Mouse (Mus musculus) myocyte (in vitro differentiated cells): ENCODE measurements around the gene Lipo4.

Source experiments
- E2F4 ChIP-seq: IDR thresholded peaks from one replicate; pipeline ENCODE4 v1.6.1; 2011; ENCODE audit warnings: mild to moderate bottlenecking, control low read depth, moderate library complexity; ENCODE audit not compliant: insufficient read depth
- MAX ChIP-seq: IDR thresholded peaks from one replicate; pipeline ENCODE4 v1.6.1; 2011; ENCODE audit warnings: low read depth, mild to moderate bottlenecking, control low read depth
- MYOD1 ChIP-seq, 3 experiments: IDR thresholded peaks; one replicate each; pipeline ENCODE4 v1.6.1; 2011; ENCODE audit warnings: control low read depth in 2 of 3, low read depth in 2 of 3, mild to moderate bottlenecking in 2 of 3, moderate library complexity in 1 of 3; ENCODE audit not compliant: insufficient read length in 2 of 3, control insufficient read depth in 1 of 3

DNA sequence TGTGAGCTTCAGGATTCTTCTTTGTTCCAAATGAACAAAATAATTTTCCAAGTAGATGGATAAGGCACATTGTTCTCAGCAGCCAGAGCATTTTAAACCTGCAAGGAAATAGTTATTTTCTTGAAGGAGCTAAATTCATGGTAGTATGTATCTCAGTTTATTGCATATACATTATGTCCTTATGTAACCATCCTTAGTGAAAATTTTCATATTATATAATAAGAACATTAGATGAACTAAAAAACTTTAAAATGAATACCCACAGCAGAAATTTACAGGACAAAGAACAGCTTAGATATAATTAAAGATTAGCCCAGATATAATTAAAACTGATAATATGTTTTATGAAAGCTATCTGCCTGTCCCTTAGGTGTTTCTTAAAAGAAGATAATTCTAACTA lies at the start of gene Lipo4:
- TF ChIP-seq E2F4 (no peak), MYOD1 (IDR thresholded peaks at IDR 0.05; ENCODE audit: control insufficient read depth in 1 of 3, insufficient read length in 2 of 3, low read depth in 2 of 3) (no peak), MAX (no peak)
